Mouse (Mus musculus) heart, embryonic 10.5 days (tissue): ENCODE data around the gene 4930469K13Rik. TPM values are rescaled to one million over a fixed set of nuclear protein-coding genes. Genes with fewer than 3 reads are reported as not detected.

Source experiments
- DNase-seq: peaks from one replicate; pipeline ENCODE4 v3.0.0-alpha.2; 2017; ENCODE audit warnings: low spot score
- H3K27ac ChIP-seq: fragments of 300-500 bp; sonication (generic); 2 replicates; pipeline ENCODE4 v1.5.1; 2016; ENCODE audit warnings: mild to moderate bottlenecking
- H3K27me3 ChIP-seq: fragments of 300-500 bp; sonication (generic); 2 replicates; pipeline ENCODE4 v1.6.1; 2016; ENCODE audit warnings: mild to moderate bottlenecking; ENCODE audit not compliant: poor library complexity, insufficient read depth, severe bottlenecking
- H3K36me3 ChIP-seq: fragments of 300-500 bp; sonication (generic); 2 replicates; pipeline ENCODE4 v1.6.1; 2016; ENCODE audit warnings: mild to moderate bottlenecking, moderate library complexity
- H3K4me1 ChIP-seq: fragments of 300-500 bp; sonication (generic); 2 replicates; pipeline ENCODE4 v1.6.1; 2016; ENCODE audit warnings: mild to moderate bottlenecking
- H3K4me3 ChIP-seq: fragments of 300-500 bp; sonication (generic); 2 replicates; pipeline ENCODE4 v1.5.1; 2016; ENCODE audit warnings: mild to moderate bottlenecking, moderate library complexity
- H3K9me3 ChIP-seq: fragments of 300-500 bp; sonication (generic); 2 replicates; pipeline ENCODE4 v1.6.1; 2016; ENCODE audit warnings: mild to moderate bottlenecking, moderate library complexity
- WGBS: fragments of 180-500 bp; shearing (Covaris S2); methylation state at CpG from one replicate; pipeline ENCODE4 v1.1.7; 2016; 5-methylcytosine and 5-hydroxymethylcytosine counted together
- polyA plus RNA-seq: library from polyadenylated mRNA; unstranded; fragments of >200 nt; fragmentation: Nextera tagmentation; extraction: Ambion mirVana; gene quantifications from 2 replicates; pipeline ENCODE4 v1.2.1, GENCODE M21; 2016

4930469K13Rik gene
- polyA plus RNA-seq, 1 experiment from 2014 or later: not detected

- H3K4me1 ChIP-seq: peaks cover 4% of the 10 kb centered on the region
- H3K27me3 ChIP-seq: 0 out of 2 replicates have a peak, but pooled peaks cover 5% of the 10 kb centered on the region
- DNase-seq: no peak
- no peaks in the 10 kb centered on the region for H3K36me3 ChIP-seq
- WGBS: 87% methylated on average over 6 of the region's 6 CpGs
- H3K4me3 ChIP-seq: no peak overlapping the region
- no peak overlapping the region for H3K27ac ChIP-seq
- no peaks in the 10 kb centered on the region for H3K9me3 ChIP-seq
Measured at GRCm38 (mm10) chr11:33957595-33957994, 140.8 kb downstream of the 4930469K13Rik start.

- WGBS: 73% methylated on average over 5 of the region's 5 CpGs
- Histone ChIP-seq H3K9me3 (no peaks in the 10 kb centered on the region), H3K4me3 (no peak overlapping the region), H3K27me3 (0 out of 2 replicates have a peak, but pooled peaks cover 5% of the 10 kb centered on the region), H3K36me3 (no peaks in the 10 kb centered on the region), H3K4me1 (no peaks in the 10 kb centered on the region), H3K27ac (no peak overlapping the region)
- no peak for DNase-seq
Measured at GRCm38 (mm10) chr11:33956623-33957022, 141.7 kb downstream of the 4930469K13Rik start.

- H3K36me3 ChIP-seq: no peaks in the 10 kb centered on the region
- no peaks in the 10 kb centered on the region for H3K9me3 ChIP-seq
- H3K4me3 ChIP-seq: no peak overlapping the region
- H3K27me3 ChIP-seq: 0 out of 2 replicates have a peak, but pooled peaks cover 5% of the 10 kb centered on the region
- no peak overlapping the region for H3K27ac ChIP-seq
- no peaks in the 10 kb centered on the region for H3K4me1 ChIP-seq
- DNase-seq: no peak
- 74% methylated on average over 4 of the region's 4 CpGs for WGBS
Measured at GRCm38 (mm10) chr11:33955982-33956381, 142.4 kb downstream of the 4930469K13Rik start.

- DNase-seq: no peak
- 78% methylated on average over 8 of the region's 8 CpGs for WGBS
- no peak overlapping the region for H3K4me3 ChIP-seq
- no peaks in the 10 kb centered on the region for H3K36me3 ChIP-seq
- no peak overlapping the region for H3K27ac ChIP-seq
- no peaks in the 10 kb centered on the region for H3K4me1 ChIP-seq
- H3K27me3 ChIP-seq: 0 out of 2 replicates have a peak, but pooled peaks cover 5% of the 10 kb centered on the region
- no peaks in the 10 kb centered on the region for H3K9me3 ChIP-seq
Measured at GRCm38 (mm10) chr11:33951684-33952625, 146.4 kb downstream of the 4930469K13Rik start.

- H3K4me3 ChIP-seq: no peak overlapping the region
- 0 out of 2 replicates have a peak, but pooled peaks cover 5% of the 10 kb centered on the region for H3K27me3 ChIP-seq
- H3K4me1 ChIP-seq: no peaks in the 10 kb centered on the region
- 64% methylated on average over 5 of the region's 5 CpGs for WGBS
- no peak for DNase-seq
- no peaks in the 10 kb centered on the region for H3K36me3 ChIP-seq
- no peak overlapping the region for H3K27ac ChIP-seq
- H3K9me3 ChIP-seq: no peaks in the 10 kb centered on the region
Measured at GRCm38 (mm10) chr11:33951155-33951554, 147.2 kb downstream of the 4930469K13Rik start.

GRCm38 (mm10) chr11:33946501-33946900 lies 151.9 kb downstream of the 4930469K13Rik start:
- WGBS: 55% methylated on average over 4 of the region's 4 CpGs
- DNase-seq: no peak

GRCm38 (mm10) chr11:33944786-33945328 lies 153.5 kb downstream of the 4930469K13Rik start:
- WGBS: 88% methylated on average over 9 of the region's 9 CpGs
- H3K36me3 ChIP-seq: no peaks in the 10 kb centered on the region
- no peak overlapping the region for H3K27ac ChIP-seq
- H3K4me1 ChIP-seq: no peaks in the 10 kb centered on the region
- H3K27me3 ChIP-seq: no peaks in the 10 kb centered on the region
- no peak for DNase-seq
- no peak overlapping the region for H3K4me3 ChIP-seq
- no peaks in the 10 kb centered on the region for H3K9me3 ChIP-seq

More at GRCm38 (mm10) chr11:33946501-33946900, 151.9 kb downstream of the 4930469K13Rik start:
- no peak overlapping the region for H3K4me3 ChIP-seq
- no peaks in the 10 kb centered on the region for H3K27me3 ChIP-seq
- H3K27ac ChIP-seq: no peak overlapping the region
- no peaks in the 10 kb centered on the region for H3K36me3 ChIP-seq
- no peaks in the 10 kb centered on the region for H3K9me3 ChIP-seq
- H3K4me1 ChIP-seq: no peaks in the 10 kb centered on the region

GRCm38 (mm10) chr11:33944067-33944785 lies 154.1 kb downstream of the 4930469K13Rik start:
- Histone ChIP-seq H3K27ac (no peak overlapping the region), H3K9me3 (no peaks in the 10 kb centered on the region), H3K27me3 (no peaks in the 10 kb centered on the region), H3K4me1 (no peaks in the 10 kb centered on the region), H3K36me3 (no peaks in the 10 kb centered on the region), H3K4me3 (no peak overlapping the region)
- 62% methylated on average over 4 of the region's 4 CpGs for WGBS
- DNase-seq: no peak

- H3K36me3 ChIP-seq: no peaks in the 10 kb centered on the region
- no peak overlapping the region for H3K4me3 ChIP-seq
- no peaks in the 10 kb centered on the region for H3K4me1 ChIP-seq
- no peaks in the 10 kb centered on the region for H3K9me3 ChIP-seq
- no peak for DNase-seq
- H3K27ac ChIP-seq: no peak overlapping the region
- H3K27me3 ChIP-seq: 0 out of 2 replicates have a peak, but pooled peaks cover 5% of the 10 kb centered on the region
- 69% methylated on average over 1 of the region's 1 CpGs for WGBS
Measured at GRCm38 (mm10) chr11:33943565-33943964, 154.8 kb downstream of the 4930469K13Rik start.

- H3K4me3 ChIP-seq: no peak overlapping the region
- no peaks in the 10 kb centered on the region for H3K36me3 ChIP-seq
- H3K27me3 ChIP-seq: 0 out of 2 replicates have a peak, but pooled peaks cover 5% of the 10 kb centered on the region
- no peak overlapping the region for H3K27ac ChIP-seq
- no peaks in the 10 kb centered on the region for H3K4me1 ChIP-seq
- no peaks in the 10 kb centered on the region for H3K9me3 ChIP-seq
- no peak for DNase-seq
- 72% methylated on average over 4 of the region's 4 CpGs for WGBS
Measured at GRCm38 (mm10) chr11:33939456-33940113, 158.8 kb downstream of the 4930469K13Rik start.

GRCm38 (mm10) chr11:33938561-33939274 lies 159.6 kb downstream of the 4930469K13Rik start:
- Histone ChIP-seq H3K9me3 (no peaks in the 10 kb centered on the region), H3K27ac (no peak overlapping the region)
- WGBS: 50% methylated on average over 7 of the region's 7 CpGs

GRCm38 (mm10) chr11:33937641-33938040 lies 160.7 kb downstream of the 4930469K13Rik start:
- H3K4me1 ChIP-seq: no peaks in the 10 kb centered on the region
- H3K36me3 ChIP-seq: no peaks in the 10 kb centered on the region
- no peaks in the 10 kb centered on the region for H3K9me3 ChIP-seq
- H3K4me3 ChIP-seq: no peak overlapping the region
- H3K27ac ChIP-seq: no peak overlapping the region
- H3K27me3 ChIP-seq: 0 out of 2 replicates have a peak, but pooled peaks cover 5% of the 10 kb centered on the region
- WGBS: 82% methylated on average over 8 of the region's 8 CpGs
- DNase-seq: no peak

More at GRCm38 (mm10) chr11:33938561-33939274, 159.6 kb downstream of the 4930469K13Rik start:
- no peaks in the 10 kb centered on the region for H3K4me1 ChIP-seq
- no peak overlapping the region for H3K4me3 ChIP-seq
- 0 out of 2 replicates have a peak, but pooled peaks cover 5% of the 10 kb centered on the region for H3K27me3 ChIP-seq
- H3K36me3 ChIP-seq: no peaks in the 10 kb centered on the region
- DNase-seq: no peak
